Mouse (Mus musculus) lung, postnatal 14 days (tissue): Measurements from ENCODE around the gene Tcirg1.

ENCODE experiments used
- DNase-seq: peaks from one replicate; pipeline ENCODE4 v3.0.0; 2021

Tcirg1 gene

GRCm38 (mm10) chr19:3850076-3850475, 56.9 kb downstream of the Tcirg1 start:
- DNase-seq: no peak

- DNase-seq: no peak
These were observed 57.7 kb downstream of the Tcirg1 start for GRCm38 (mm10) chr19:3849251-3849650.

DNA sequence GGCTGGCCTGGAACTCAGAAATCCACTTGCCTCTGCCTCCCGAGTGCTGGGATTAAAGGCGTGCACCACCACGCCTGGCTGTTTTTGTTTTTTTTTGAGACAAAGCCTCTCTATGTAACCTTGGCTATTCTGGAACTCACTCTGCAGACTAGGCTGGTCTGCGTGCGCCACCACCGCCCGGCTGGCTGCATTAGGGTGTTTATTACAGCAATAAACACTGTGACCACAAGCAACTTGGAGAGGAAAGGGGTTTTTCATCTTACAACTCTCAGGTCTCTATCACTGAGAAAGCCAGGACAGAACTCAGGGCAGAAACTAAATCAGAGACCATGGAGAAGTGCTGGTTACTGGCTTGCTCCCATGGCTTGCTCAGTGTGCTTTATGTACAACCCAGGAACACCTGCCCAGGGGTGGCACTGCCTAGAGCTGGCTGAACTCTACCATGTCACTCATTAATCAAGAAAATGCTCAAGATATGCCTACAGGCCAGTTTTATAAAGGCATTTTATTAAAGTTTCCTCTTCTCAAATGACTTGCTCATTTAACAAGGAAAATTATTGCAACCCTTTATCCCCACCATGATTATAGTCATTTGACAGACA, 58.6 kb downstream of the Tcirg1 start:
- no peak for DNase-seq

- DNase-seq: no peak
These were observed 59.2 kb downstream of the Tcirg1 start for GRCm38 (mm10) chr19:3847711-3848110.

- DNase-seq: no peak
These were observed 60.0 kb downstream of the Tcirg1 start for GRCm38 (mm10) chr19:3846676-3847604.
